Mouse (Mus musculus) myocyte (in vitro differentiated cells): ENCODE data around the gene Nkiras1.

Experiments
- CEBPB ChIP-seq: IDR thresholded peaks from 2 replicates; pipeline ENCODE4 v1.6.1; 2011; ENCODE audit warnings: mild to moderate bottlenecking, moderate library complexity; ENCODE audit not compliant: poor library complexity, insufficient read depth, severe bottlenecking
- E2F4 ChIP-seq: IDR thresholded peaks from one replicate; pipeline ENCODE4 v1.6.1; 2011; ENCODE audit warnings: mild to moderate bottlenecking, control low read depth, moderate library complexity; ENCODE audit not compliant: insufficient read depth
- MAX ChIP-seq: IDR thresholded peaks from one replicate; pipeline ENCODE4 v1.6.1; 2011; ENCODE audit warnings: low read depth, mild to moderate bottlenecking, control low read depth
- MYOD1 ChIP-seq, 3 experiments: IDR thresholded peaks; one replicate each; pipeline ENCODE4 v1.6.1; 2011; ENCODE audit warnings: control low read depth in 2 of 3, low read depth in 2 of 3, mild to moderate bottlenecking in 2 of 3, moderate library complexity in 1 of 3; ENCODE audit not compliant: insufficient read length in 2 of 3, control insufficient read depth in 1 of 3
- POLR2A ChIP-seq: IDR thresholded peaks from one replicate; pipeline ENCODE4 v1.6.1; 2011; ENCODE audit warnings: low read depth, mild to moderate bottlenecking, control low read depth, moderate library complexity; ENCODE audit not compliant: insufficient read length
- POLR2AphosphoS2 ChIP-seq: IDR thresholded peaks from one replicate; pipeline ENCODE4 v1.6.1; 2011; ENCODE audit warnings: low read depth, control low read depth; ENCODE audit not compliant: insufficient read length
- SRF ChIP-seq: IDR thresholded peaks from one replicate; pipeline ENCODE4 v1.6.1; 2011; ENCODE audit warnings: low read depth; ENCODE audit not compliant: control insufficient read depth, insufficient read length
- TCF12 ChIP-seq: IDR thresholded peaks from one replicate; pipeline ENCODE4 v1.6.1; 2011; ENCODE audit warnings: mild to moderate bottlenecking, control low read depth; ENCODE audit not compliant: poor library complexity, insufficient read depth, severe bottlenecking
- USF1 ChIP-seq: IDR thresholded peaks from one replicate; pipeline ENCODE4 v1.6.1; 2011; ENCODE audit warnings: low read depth, mild to moderate bottlenecking, control low read depth, moderate library complexity

DNA sequence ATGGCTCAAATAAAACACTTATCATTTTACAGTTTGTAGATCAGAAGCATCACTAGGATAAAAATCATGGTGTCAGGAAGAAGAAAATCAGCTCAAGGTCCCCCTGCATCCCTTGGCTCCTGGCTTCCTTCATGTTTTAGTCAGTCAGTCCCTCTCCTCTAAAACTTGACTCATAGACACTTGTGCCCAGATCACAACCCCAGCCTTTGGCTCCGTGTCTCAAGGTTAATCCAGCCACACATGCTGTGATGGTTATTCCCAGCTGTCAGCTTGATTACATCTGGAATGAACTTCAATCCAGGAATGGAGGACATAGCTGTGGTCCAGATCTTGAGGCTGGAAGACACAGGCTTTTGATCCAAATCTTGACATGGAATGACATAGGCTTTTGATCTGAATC, 3.6 kb downstream of the Nkiras1 start:
- no peak for TF ChIP-seq POLR2A
- TF ChIP-seq MAX: no peak
- TF ChIP-seq POLR2AphosphoS2: no peak
- TF ChIP-seq CEBPB: no peak
- no peak for TF ChIP-seq TCF12
- TF ChIP-seq E2F4: no peak
- no peak for TF ChIP-seq SRF
- TF ChIP-seq USF1: no peak
- no peak for TF ChIP-seq MYOD1 (IDR thresholded peaks at IDR 0.05; ENCODE audit: control insufficient read depth in 1 of 3, insufficient read length in 2 of 3, low read depth in 2 of 3)
